ENCODE assay signal across 9 mouse cellular contexts in genomic region chr6:88242604-88243003, GRCm38 (mm10). TPM values are rescaled to one million over a fixed set of nuclear protein-coding genes. Genes with fewer than 3 reads are reported as not detected.
A peak's percentile ranks its signal among the peaks of the same experiment; 100 is the strongest.
DNase-seq lines count a peak whose midpoint lies in the region; ATAC-seq and TF ChIP-seq lines count a peak whose summit lies in the region.
"Had no signal": no experiment of that assay in that cellular context is flagged by ENCODE, and none has a peak within 500 bp of the region (broad histone marks: within the 10 kb centered on the region; RNA-seq: fewer than 3 reads in every experiment).

No protein-coding gene starts in this region.

- H3K4me2 ChIP-seq in embryonic facial prominence, embryonic 14.5 days (ENCODE audit: low read depth, low read length): peak overlapping the region; percentile 1; the same call in 1 of the 2 replicates
- no peak overlapping the region for H3K4me2 ChIP-seq in liver, embryonic 16.5 days (ENCODE audit: low read depth, low read length)
- no peak overlapping the region for H3K4me2 ChIP-seq in neural tube, embryonic 14.5 days (ENCODE audit: low read depth, low read length)
- H3K4me2 ChIP-seq: embryonic facial prominence, embryonic 12.5 days had no signal

- H3K79me3 ChIP-seq in C2C12 (ENCODE audit: low read depth): no peaks in the 10 kb centered on the region

- no peaks in the 10 kb centered on the region for H3K4me1 ChIP-seq in embryonic facial prominence, embryonic 14.5 days (ENCODE audit: control insufficient read depth, insufficient read depth, low read length)
- H3K4me1 ChIP-seq in liver, embryonic 16.5 days (ENCODE audit: control insufficient read depth, low read depth, low read length): no peaks in the 10 kb centered on the region
- H3K4me1 ChIP-seq in neural tube, embryonic 14.5 days (ENCODE audit: control insufficient read depth, insufficient read depth, low read length): no peaks in the 10 kb centered on the region

- peak; percentile 97 for TF ChIP-seq CTCF in C2C12 (IDR thresholded peaks at IDR 0.05; ENCODE audit: control insufficient read depth, insufficient read depth, insufficient read length)

- no peak overlapping the region for H3K4me3 ChIP-seq in C2C12 (ENCODE audit: insufficient read depth, poor library complexity, severe bottlenecking)
- no peak overlapping the region for H3K4me3 ChIP-seq in embryonic facial prominence, embryonic 14.5 days (ENCODE audit: low read depth, low read length)
- H3K4me3 ChIP-seq in liver, embryonic 16.5 days (ENCODE audit: low read depth, low read length): no peak overlapping the region
- H3K4me3 ChIP-seq in neural tube, embryonic 14.5 days (ENCODE audit: low read depth, low read length): no peak overlapping the region
- H3K4me3 ChIP-seq: embryonic facial prominence, embryonic 12.5 days had no signal

- H3K79me2 ChIP-seq in C2C12 (ENCODE audit: control insufficient read depth, insufficient read depth): no peaks in the 10 kb centered on the region

- H3ac ChIP-seq in C2C12 (ENCODE audit: control insufficient read depth, insufficient read length, low read depth): no peak overlapping the region

- peak; percentile 76 for DNase-seq in adrenal gland, postnatal 25 days
- DNase-seq in embryonic facial prominence, embryonic 14.5 days (ENCODE audit: low spot score): peak; percentile 51
- peak; percentile 52 for DNase-seq in heart, adult 8-10 months (ENCODE audit: low spot score)
- DNase-seq in kidney, adult 18-20 months: peak; percentile 78
- DNase-seq in urinary bladder, postnatal 14 days (ENCODE audit: low spot score): peak; percentile 82

- WGBS in embryonic facial prominence, embryonic 14.5 days: 4% methylated on average over 15 of the region's 15 CpGs
- WGBS in liver, embryonic 16.5 days (ENCODE audit: insufficient replicate concordance): 2% methylated on average over 15 of the region's 15 CpGs
- 2% methylated on average over 15 of the region's 15 CpGs for WGBS in neural tube, embryonic 14.5 days

- H3K9ac ChIP-seq in embryonic facial prominence, embryonic 14.5 days (ENCODE audit: low read depth, low read length): no peak overlapping the region
- no peak overlapping the region for H3K9ac ChIP-seq in liver, embryonic 16.5 days (ENCODE audit: low read depth, low read length)
- H3K9ac ChIP-seq in neural tube, embryonic 14.5 days (replicated peaks; ENCODE audit: low read depth, low read length): no peak overlapping the region
- H3K9ac ChIP-seq: embryonic facial prominence, embryonic 12.5 days had no signal

- H3K36me3 ChIP-seq in C2C12 (ENCODE audit: control insufficient read depth, insufficient read depth): no peaks in the 10 kb centered on the region
- no peaks in the 10 kb centered on the region for H3K36me3 ChIP-seq in embryonic facial prominence, embryonic 14.5 days (ENCODE audit: control insufficient read depth, insufficient read depth, low read length)
- H3K36me3 ChIP-seq in liver, embryonic 16.5 days (ENCODE audit: control insufficient read depth, insufficient read depth): no peaks in the 10 kb centered on the region
- no peaks in the 10 kb centered on the region for H3K36me3 ChIP-seq in neural tube, embryonic 14.5 days (ENCODE audit: control insufficient read depth, insufficient read depth, low read length)
- H3K36me3 ChIP-seq: embryonic facial prominence, embryonic 12.5 days had no signal

- H3K27me3 ChIP-seq in C2C12 (ENCODE audit: control insufficient read depth, insufficient read depth, insufficient read length): peaks cover 5% of the 10 kb centered on the region
- no peaks in the 10 kb centered on the region for H3K27me3 ChIP-seq in embryonic facial prominence, embryonic 14.5 days (replicated peaks; ENCODE audit: control insufficient read depth, insufficient read depth, low read length)
- H3K27me3 ChIP-seq in liver, embryonic 16.5 days (ENCODE audit: control insufficient read depth, insufficient read depth, low read depth, low read length): peaks cover 4% of the 10 kb centered on the region; the same call in 1 of the 2 replicates
- H3K27me3 ChIP-seq in neural tube, embryonic 14.5 days (ENCODE audit: control insufficient read depth, insufficient read depth, low read length): no peaks in the 10 kb centered on the region; the same call in none of the 2 replicates

- H3K27ac ChIP-seq in embryonic facial prominence, embryonic 14.5 days (replicated peaks; ENCODE audit: low read depth, low read length): no peak overlapping the region
- no peak overlapping the region for H3K27ac ChIP-seq in liver, embryonic 16.5 days (ENCODE audit: low read length)
- H3K27ac ChIP-seq in neural tube, embryonic 14.5 days (ENCODE audit: low read depth, low read length): no peak overlapping the region
- H3K27ac ChIP-seq: embryonic facial prominence, embryonic 12.5 days had no signal

- peak; percentile 86 for ATAC-seq in embryonic facial prominence, embryonic 14.5 days (ENCODE audit: low read depth)
- ATAC-seq in liver, embryonic 16.5 days (ENCODE audit: low read depth): peak; percentile 61
- ATAC-seq in neural tube, embryonic 14.5 days (ENCODE audit: low read depth): peak; percentile 65; the same call in 1 of the 2 replicates

- no peaks in the 10 kb centered on the region for H3K9me3 ChIP-seq in embryonic facial prominence, embryonic 14.5 days (ENCODE audit: control insufficient read depth, low read length)
- no peaks in the 10 kb centered on the region for H3K9me3 ChIP-seq in liver, embryonic 16.5 days (replicated peaks; ENCODE audit: control insufficient read depth, low read length)
- H3K9me3 ChIP-seq in neural tube, embryonic 14.5 days (ENCODE audit: control insufficient read depth, low read length): no peaks in the 10 kb centered on the region
- H3K9me3 ChIP-seq: embryonic facial prominence, embryonic 12.5 days had no signal

TF ChIP-seq in C2C12, 6 proteins besides CTCF, POLR2A, EP300 and RAD21:
- TF ChIP-seq FOSL1 (IDR thresholded peaks at IDR 0.05; ENCODE audit: insufficient read depth, low read length, poor library complexity, severe bottlenecking): no peak
- TF ChIP-seq MYOG (IDR thresholded peaks at IDR 0.05; ENCODE audit: control insufficient read depth, extremely low read depth, insufficient read length): no peak
- TF ChIP-seq CEBPB (IDR thresholded peaks at IDR 0.05; ENCODE audit: low read depth): no peak

RNA-seq across cellular contexts. Expression of gene Dnajb8, which starts 20.5 kb away (rescaled TPM):
- not detected for polyA plus RNA-seq in C2C12 (2012; fragmentation: generic; extraction: Trizol)
- total RNA-seq in adrenal gland, postnatal 25 days (2021): not detected in 2 replicates
- polyA plus RNA-seq in embryonic facial prominence, embryonic 14.5 days (2014; fragmentation: Nextera tagmentation; extraction: Ambion mirVana): not detected in 2 replicates
- total RNA-seq in heart, adult 8-10 months (2022): not detected
- not detected in 2 replicates for polyA plus RNA-seq in liver, embryonic 16.5 days (2015; fragmentation: Nextera tagmentation; extraction: Ambion mirVana)
- polyA plus RNA-seq in neural tube, embryonic 14.5 days (2014; fragmentation: Nextera tagmentation; extraction: Ambion mirVana): not detected in 2 replicates
- polyA plus RNA-seq: embryonic facial prominence, embryonic 12.5 days had no signal

RNA-seq across cellular contexts. Expression of gene Gata2, which starts 48.9 kb away (rescaled TPM):
- polyA plus RNA-seq in C2C12 (2012; fragmentation: generic; extraction: Trizol): 45.8 TPM
- total RNA-seq in adrenal gland, postnatal 25 days (2021): 25.6 and 37.7 TPM in 2 replicates
- polyA plus RNA-seq in embryonic facial prominence, embryonic 14.5 days (2014; fragmentation: Nextera tagmentation; extraction: Ambion mirVana): 27.1 and 31.6 TPM in 2 replicates
- total RNA-seq in heart, adult 8-10 months (2022): 10 to 100 TPM; 13.5 to 20.0 (median 17.4) TPM
- polyA plus RNA-seq in liver, embryonic 16.5 days (2015; fragmentation: Nextera tagmentation; extraction: Ambion mirVana): 3.0 and 3.7 TPM in 2 replicates
- polyA plus RNA-seq in neural tube, embryonic 14.5 days (2014; fragmentation: Nextera tagmentation; extraction: Ambion mirVana): 5.4 and 7.6 TPM in 2 replicates
